Mouse (Mus musculus) ES-E14 (cell line): ENCODE measurements around the gene Crebl2. TPM values are rescaled to one million over a fixed set of nuclear protein-coding genes. Genes with fewer than 3 reads are reported as not detected.
A peak's percentile ranks its signal among the peaks of the same experiment; 100 is the strongest.

Experiments used
- DNase-seq: peaks from one replicate; pipeline ENCODE4 v3.0.0-alpha.2; 2013; ENCODE audit warnings: low read depth, low spot score
- H3K27ac ChIP-seq: 2 replicates; pipeline ENCODE4 v1.5.1; 2012; ENCODE audit warnings: low read depth, mild to moderate bottlenecking, low read length, moderate library complexity, mixed read lengths; ENCODE audit not compliant: poor library complexity, insufficient read depth, severe bottlenecking
- H3K36me3 ChIP-seq: 2 replicates; pipeline ENCODE4 v1.6.1; 2012; ENCODE audit warnings: mild to moderate bottlenecking, low read length, moderate library complexity, mixed read lengths; ENCODE audit not compliant: control insufficient read depth, poor library complexity, insufficient read depth, severe bottlenecking
- H3K4me1 ChIP-seq, 2 experiments: fragments of 150-350 bp in 1 of 2; sonication (generic) in 1 of 2; 2 replicates each; pipeline ENCODE4 v1.6.1; 2012; ENCODE audit warnings: low read length in 2 of 2, mild to moderate bottlenecking in 1 of 2, mixed read lengths in 1 of 2; ENCODE audit not compliant: control insufficient read depth in 2 of 2, insufficient read depth in 2 of 2, poor library complexity in 1 of 2
- H3K4me3 ChIP-seq, 2 experiments: fragments of 150-350 bp in 1 of 2; sonication (generic) in 1 of 2; 2 replicates each; pipeline ENCODE4 v1.5.1; 2012; ENCODE audit warnings: low read length in 2 of 2, low read depth in 1 of 2, mild to moderate bottlenecking in 1 of 2, mixed read lengths in 1 of 2; ENCODE audit not compliant: insufficient read depth in 1 of 2, poor library complexity in 1 of 2, severe bottlenecking in 1 of 2
- H3K9ac ChIP-seq: 2 replicates; pipeline ENCODE4 v1.6.1; 2012; ENCODE audit warnings: low read depth, mild to moderate bottlenecking, low read length, mixed read lengths; ENCODE audit not compliant: poor library complexity, insufficient read depth, severe bottlenecking
- H3K9me3 ChIP-seq: fragments of 150-350 bp; sonication (generic); 2 replicates; pipeline ENCODE4 v1.6.1; 2012; ENCODE audit warnings: low read depth, mild to moderate bottlenecking, low read length; ENCODE audit not compliant: control insufficient read depth, insufficient read depth
- CHD2 ChIP-seq: IDR thresholded peaks from 2 replicates; pipeline ENCODE4 v1.6.1; 2014; ENCODE audit warnings: mild to moderate bottlenecking, low read depth, low read length, inconsistent platforms
- HCFC1 ChIP-seq: IDR thresholded peaks from 2 replicates; pipeline ENCODE4 v1.6.1; 2012; ENCODE audit warnings: low read length, inconsistent platforms, borderline replicate concordance; ENCODE audit not compliant: insufficient read depth
- MAFK ChIP-seq: IDR thresholded peaks from 2 replicates; pipeline ENCODE4 v1.6.1; 2014; ENCODE audit warnings: mild to moderate bottlenecking, low read depth, low read length, inconsistent platforms; ENCODE audit not compliant: insufficient read depth
- ZC3H11A ChIP-seq: IDR thresholded peaks from 2 replicates; pipeline ENCODE4 v1.6.1; 2012; ENCODE audit warnings: low read depth, mild to moderate bottlenecking, inconsistent platforms, low read length, borderline replicate concordance
- ZNF384 ChIP-seq: IDR thresholded peaks from 2 replicates; pipeline ENCODE4 v1.6.1; 2012; ENCODE audit warnings: low read depth, low read length, inconsistent platforms
- in situ Hi-C, 2 experiments: fragments of 600-800 bp; cut with MboI; formaldehyde crosslinking; loops; one replicate each; pipeline ENCODE4 v1.15.1; 2025; ENCODE audit warnings: low sequenced_read_pairs in 2 of 2, inconsistent platforms in 1 of 2; ENCODE audit not compliant: unreplicated experiment in 2 of 2
- total RNA-seq: library from RNA; depleted of rRNA; stranded (reverse); fragments of 300-350 nt; gene quantifications from 2 replicates; pipeline ENCODE4 v1.2.3, GENCODE M21; 2012

Crebl2 gene
- total RNA-seq, 1 experiment: 4.3 TPM

GRCm38 (mm10) chr6:134817051-134817928 is 12.7 kb upstream of the Crebl2 start:
- Histone ChIP-seq H3K36me3 (no peaks in the 10 kb centered on the region), H3K4me1 (peaks cover 0 to 2% of the 10 kb centered on the region in 2 experiments; a peak in 2 of 4 replicates), H3K4me3 (no peak overlapping the region), H3K9ac (no peak overlapping the region), H3K9me3 (no peaks in the 10 kb centered on the region), H3K27ac (no peak overlapping the region)
- in situ Hi-C loops: no loop called here
- TF ChIP-seq CHD2 (no peak), HCFC1 (no peak), ZNF384 (no peak), ZC3H11A (no peak), MAFK (no peak)
- no peak for DNase-seq

- no peak for TF ChIP-seq CHD2
- no peak for TF ChIP-seq ZNF384
- TF ChIP-seq MAFK: no peak
- no peak for TF ChIP-seq HCFC1
- no peak for TF ChIP-seq ZC3H11A
Observed at GRCm38 (mm10) chr6:134819741-134820140, 10.2 kb upstream of the Crebl2 start.

GRCm38 (mm10) chr6:134820411-134820810 is 9.5 kb upstream of the Crebl2 start:
- DNase-seq: no peak
- H3K4me1 ChIP-seq: no peaks in the 10 kb centered on the region
- TF ChIP-seq CHD2 (no peak), ZNF384 (no peak), HCFC1 (no peak), MAFK (no peak), ZC3H11A (no peak)
- in situ Hi-C loops: no loop called here
- H3K9me3 ChIP-seq: no peaks in the 10 kb centered on the region
- H3K27ac ChIP-seq: no peak overlapping the region
- no peak overlapping the region for H3K9ac ChIP-seq
- no peak overlapping the region for H3K4me3 ChIP-seq
- H3K36me3 ChIP-seq: no peaks in the 10 kb centered on the region

More at GRCm38 (mm10) chr6:134819741-134820140, 10.2 kb upstream of the Crebl2 start:
- DNase-seq: no peak
- H3K9ac ChIP-seq: no peak overlapping the region
- H3K4me1 ChIP-seq: no peaks in the 10 kb centered on the region
- H3K9me3 ChIP-seq: no peaks in the 10 kb centered on the region
- H3K4me3 ChIP-seq: no peak overlapping the region
- in situ Hi-C loops: no loop called here
- H3K27ac ChIP-seq: no peak overlapping the region
- no peaks in the 10 kb centered on the region for H3K36me3 ChIP-seq

- DNase-seq: no peak
- Histone ChIP-seq H3K9ac (no peak overlapping the region), H3K27ac (no peak overlapping the region), H3K9me3 (no peaks in the 10 kb centered on the region), H3K4me1 (peaks cover 2 to 6% of the 10 kb centered on the region in 2 experiments; a peak in 3 of 4 replicates), H3K4me3 (no peak overlapping the region), H3K36me3 (no peaks in the 10 kb centered on the region)
- TF ChIP-seq ZNF384 (no peak), MAFK (no peak), CHD2 (no peak), ZC3H11A (no peak), HCFC1 (no peak)
- in situ Hi-C loops: no loop called here
Observed at GRCm38 (mm10) chr6:134822844-134823243, 7.1 kb upstream of the Crebl2 start.

DNA sequence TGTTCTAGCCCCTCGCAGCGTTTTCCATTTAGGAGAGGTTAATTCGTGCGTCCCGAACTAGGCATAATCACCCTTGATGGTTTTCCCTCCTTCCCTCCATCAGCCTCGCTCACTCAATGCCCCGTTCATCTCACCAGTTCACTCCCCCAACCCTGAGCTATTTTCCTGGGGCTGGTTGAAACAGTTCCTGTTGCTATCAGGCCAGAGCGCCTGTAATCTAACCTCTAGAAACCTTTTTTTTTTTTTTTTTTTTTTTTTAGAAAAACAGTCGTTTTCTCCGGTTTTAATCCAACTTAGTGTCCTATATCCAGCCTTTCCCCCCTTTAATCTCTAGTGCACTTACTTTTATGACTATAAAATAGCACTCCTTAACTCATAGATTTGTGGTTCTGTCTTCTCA is 822 bp downstream of the Crebl2 start:
- Histone ChIP-seq H3K4me1 (peaks cover 2 to 6% of the 10 kb centered on the region in 2 experiments; a peak in 3 of 4 replicates), H3K4me3 (peak overlapping the region; percentile 82), H3K9me3 (no peaks in the 10 kb centered on the region), H3K9ac (peak overlapping the region; percentile 77; the same call in 1 of the 2 replicates), H3K36me3 (no peaks in the 10 kb centered on the region), H3K27ac (no peak overlapping the region)
- no peak for TF ChIP-seq ZNF384
- TF ChIP-seq HCFC1: no peak
- TF ChIP-seq ZC3H11A: no peak
- no peak for TF ChIP-seq MAFK
- no peak for TF ChIP-seq CHD2
- DNase-seq: no peak
- in situ Hi-C loops: loop anchor here in 1 of 2 experiments (25.0 kb wide), 1 partner anchor 168 kb away; no protein-coding TSS in a partner anchor
